Mouse (Mus musculus) forebrain, embryonic 10.5 days (tissue): ENCODE results near the gene Plekha5. TPM values are rescaled to one million over a fixed set of nuclear protein-coding genes. Genes with fewer than 3 reads are reported as not detected.

Experiments
- DNase-seq: peaks from one replicate; pipeline ENCODE4 v3.0.0-alpha.2; 2017; ENCODE audit warnings: low spot score; ENCODE audit errors: extremely low spot score
- H3K27ac ChIP-seq: fragments of 300-500 bp; sonication (generic); 2 replicates; pipeline ENCODE4 v1.5.1; 2016; ENCODE audit warnings: mild to moderate bottlenecking
- H3K27me3 ChIP-seq: fragments of 300-500 bp; sonication (generic); 2 replicates; pipeline ENCODE4 v1.6.1; 2016; ENCODE audit warnings: mild to moderate bottlenecking; ENCODE audit not compliant: poor library complexity, severe bottlenecking
- H3K36me3 ChIP-seq: fragments of 300-500 bp; sonication (generic); replicated peaks from 2 replicates; pipeline ENCODE4 v1.6.1; 2016; ENCODE audit warnings: mild to moderate bottlenecking, moderate library complexity
- H3K4me1 ChIP-seq: fragments of 300-500 bp; sonication (generic); 2 replicates; pipeline ENCODE4 v1.6.1; 2016
- H3K4me3 ChIP-seq: fragments of 300-500 bp; sonication (generic); 2 replicates; pipeline ENCODE4 v1.5.1; 2016; ENCODE audit warnings: mild to moderate bottlenecking, moderate library complexity
- H3K9me3 ChIP-seq: fragments of 300-500 bp; sonication (generic); 2 replicates; pipeline ENCODE4 v1.6.1; 2016; ENCODE audit warnings: mild to moderate bottlenecking, moderate library complexity
- WGBS: fragments of 180-500 bp; shearing (Covaris S2); methylation state at CpG from one replicate; pipeline ENCODE4 v1.1.7; 2016; 5-methylcytosine and 5-hydroxymethylcytosine counted together
- polyA plus RNA-seq: library from polyadenylated mRNA; unstranded; fragments of >200 nt; fragmentation: Nextera tagmentation; extraction: Ambion mirVana; gene quantifications from 2 replicates; pipeline ENCODE4 v1.2.1, GENCODE M21; 2016

Gene Plekha5
- polyA plus RNA-seq, 1 experiment from 2014 or later: 46.0 TPM

- Histone ChIP-seq H3K27ac (no peak overlapping the region), H3K9me3 (no peaks in the 10 kb centered on the region), H3K4me1 (peaks cover 26% of the 10 kb centered on the region), H3K4me3 (no peak overlapping the region), H3K36me3 (no peaks in the 10 kb centered on the region; the same call in 1 of the 2 replicates), H3K27me3 (peaks cover 20% of the 10 kb centered on the region)
- 96% methylated on average over 1 of the region's 1 CpGs for WGBS
- DNase-seq: no peak
Measured at GRCm38 (mm10) chr6:140621622-140622021, 197.8 kb downstream of the Plekha5 start.

GRCm38 (mm10) chr6:140622391-140623225 lies 198.8 kb downstream of the Plekha5 start, which contains the start of gene Aebp2:
Aebp2 (plus strand) TSS chr6:140622663.
- Histone ChIP-seq H3K36me3 (no peaks in the 10 kb centered on the region; the same call in 1 of the 2 replicates), H3K4me1 (peaks cover 33% of the 10 kb centered on the region), H3K27me3 (peaks cover 20% of the 10 kb centered on the region), H3K9me3 (no peaks in the 10 kb centered on the region), H3K4me3 (peak within 1 kb of the TSS; percentile 97), H3K27ac (peak within 1 kb of the TSS; percentile 98)
- WGBS: 53% methylated on average over 30 of the region's 30 CpGs
- no peak for DNase-seq

GRCm38 (mm10) chr6:140623226-140624095 lies 199.6 kb downstream of the Plekha5 start:
- H3K4me3 ChIP-seq: peak overlapping the region; percentile 97
- peaks cover 41% of the 10 kb centered on the region for H3K4me1 ChIP-seq
- DNase-seq: peak; percentile 85
- under 1% methylated on average over 114 of the region's 117 CpGs for WGBS
- no peaks in the 10 kb centered on the region; the same call in 1 of the 2 replicates for H3K36me3 ChIP-seq
- no peaks in the 10 kb centered on the region for H3K9me3 ChIP-seq
- peaks cover 20% of the 10 kb centered on the region for H3K27me3 ChIP-seq
- peak overlapping the region; percentile 98 for H3K27ac ChIP-seq

GRCm38 (mm10) chr6:140624096-140625051 lies 200.5 kb downstream of the Plekha5 start:
- peak; percentile 50 for DNase-seq
- under 1% methylated on average over 79 of the region's 80 CpGs for WGBS
- H3K4me3 ChIP-seq: peak overlapping the region; percentile 97
- no peaks in the 10 kb centered on the region; the same call in 1 of the 2 replicates for H3K36me3 ChIP-seq
- H3K4me1 ChIP-seq: peaks cover 50% of the 10 kb centered on the region
- H3K9me3 ChIP-seq: no peaks in the 10 kb centered on the region
- H3K27ac ChIP-seq: peak overlapping the region; percentile 98
- H3K27me3 ChIP-seq: peaks cover 20% of the 10 kb centered on the region

- Histone ChIP-seq H3K4me1 (peaks cover 56% of the 10 kb centered on the region), H3K27ac (no peak overlapping the region), H3K36me3 (peaks cover 14% of the 10 kb centered on the region), H3K4me3 (no peak overlapping the region), H3K9me3 (no peaks in the 10 kb centered on the region), H3K27me3 (no peaks in the 10 kb centered on the region)
- WGBS: 87% methylated on average over 4 of the region's 4 CpGs
- no peak for DNase-seq
Measured at GRCm38 (mm10) chr6:140629176-140629859, 205.5 kb downstream of the Plekha5 start.

- H3K4me1 ChIP-seq: peaks cover 51% of the 10 kb centered on the region
- 53% methylated on average over 4 of the region's 4 CpGs for WGBS
- no peak overlapping the region for H3K27ac ChIP-seq
Measured at GRCm38 (mm10) chr6:140630306-140630705, 206.5 kb downstream of the Plekha5 start.

GRCm38 (mm10) chr6:140633616-140634015 lies 209.8 kb downstream of the Plekha5 start:
- Histone ChIP-seq H3K27me3 (no peaks in the 10 kb centered on the region), H3K27ac (no peak overlapping the region), H3K4me3 (no peak overlapping the region), H3K4me1 (peaks cover 21% of the 10 kb centered on the region), H3K9me3 (no peaks in the 10 kb centered on the region), H3K36me3 (peaks cover 57% of the 10 kb centered on the region)
- 94% methylated on average over 8 of the region's 8 CpGs for WGBS
- DNase-seq: no peak

More at GRCm38 (mm10) chr6:140630306-140630705, 206.5 kb downstream of the Plekha5 start:
- no peak for DNase-seq
- Histone ChIP-seq H3K9me3 (no peaks in the 10 kb centered on the region), H3K36me3 (peaks cover 23% of the 10 kb centered on the region), H3K4me3 (no peak overlapping the region), H3K27me3 (no peaks in the 10 kb centered on the region)

GRCm38 (mm10) chr6:140636290-140636689 lies 212.4 kb downstream of the Plekha5 start:
- Histone ChIP-seq H3K9me3 (no peaks in the 10 kb centered on the region), H3K4me1 (no peaks in the 10 kb centered on the region), H3K27ac (no peak overlapping the region), H3K27me3 (no peaks in the 10 kb centered on the region), H3K4me3 (no peak overlapping the region), H3K36me3 (peaks cover 81% of the 10 kb centered on the region)
- no peak for DNase-seq
- 87% methylated on average over 4 of the region's 4 CpGs for WGBS

GRCm38 (mm10) chr6:140642010-140642409 lies 218.2 kb downstream of the Plekha5 start:
- H3K9me3 ChIP-seq: no peaks in the 10 kb centered on the region
- no peaks in the 10 kb centered on the region for H3K4me1 ChIP-seq
- peaks cover 96% of the 10 kb centered on the region for H3K36me3 ChIP-seq
- H3K4me3 ChIP-seq: no peak overlapping the region
- H3K27ac ChIP-seq: no peak overlapping the region
- WGBS: 87% methylated on average over 7 of the region's 7 CpGs
- DNase-seq: no peak
- no peaks in the 10 kb centered on the region for H3K27me3 ChIP-seq

GRCm38 (mm10) chr6:140642655-140643054 lies 218.8 kb downstream of the Plekha5 start:
- WGBS: 93% methylated on average over 12 of the region's 12 CpGs
- Histone ChIP-seq H3K27me3 (no peaks in the 10 kb centered on the region), H3K4me1 (no peaks in the 10 kb centered on the region), H3K27ac (no peak overlapping the region), H3K9me3 (no peaks in the 10 kb centered on the region), H3K36me3 (peaks cover 96% of the 10 kb centered on the region), H3K4me3 (no peak overlapping the region)
- no peak for DNase-seq

- no peaks in the 10 kb centered on the region for H3K4me1 ChIP-seq
- no peak overlapping the region for H3K4me3 ChIP-seq
- peaks cover 96% of the 10 kb centered on the region for H3K36me3 ChIP-seq
- H3K27ac ChIP-seq: no peak overlapping the region
- H3K9me3 ChIP-seq: no peaks in the 10 kb centered on the region
- no peaks in the 10 kb centered on the region for H3K27me3 ChIP-seq
- no peak for DNase-seq
Measured at GRCm38 (mm10) chr6:140645931-140646330, 222.1 kb downstream of the Plekha5 start.
